Mouse (Mus musculus) lung, postnatal 0 days (tissue): Measurements from ENCODE around the gene Spib.

ENCODE experiments used
- CTCF ChIP-seq: IDR thresholded peaks from 2 replicates; pipeline ENCODE4 v1.5.1; 2016; ENCODE audit warnings: antibody characterized with exemption, mild to moderate bottlenecking
- EP300 ChIP-seq: IDR thresholded peaks from 2 replicates; pipeline ENCODE4 v1.6.1; 2016; ENCODE audit warnings: antibody characterized with exemption, mild to moderate bottlenecking, control low read depth

- TF ChIP-seq CTCF (no peak), EP300 (no peak)
These were observed 19.9 kb upstream of the Spib start for GRCm38 (mm10) chr7:44551731-44552130.
